ENCODE assay signal across 26 mouse cellular contexts in genomic region chr6:65224723-65225122, GRCm38 (mm10).
"Had no signal": no experiment of that assay in that cellular context is flagged by ENCODE, and none has a peak within 500 bp of the region (broad histone marks: within the 10 kb centered on the region; RNA-seq: fewer than 3 reads in every experiment).

No protein-coding gene starts in this region.

- H3K9me3 ChIP-seq: embryonic facial prominence, embryonic 10.5 days; embryonic facial prominence, embryonic 12.5 days; embryonic facial prominence, embryonic 13.5 days; embryonic facial prominence, embryonic 15.5 days; forebrain, embryonic 10.5 days; forebrain, embryonic 12.5 days; forebrain, embryonic 13.5 days; forebrain, embryonic 15.5 days; heart, embryonic 10.5 days had no signal

- H3K4me1 ChIP-seq: embryonic facial prominence, embryonic 10.5 days; embryonic facial prominence, embryonic 12.5 days; embryonic facial prominence, embryonic 13.5 days; embryonic facial prominence, embryonic 15.5 days; forebrain, embryonic 10.5 days; forebrain, embryonic 12.5 days; forebrain, embryonic 13.5 days; forebrain, embryonic 15.5 days; heart, embryonic 10.5 days had no signal

- H3K4me2 ChIP-seq: embryonic facial prominence, embryonic 12.5 days; embryonic facial prominence, embryonic 13.5 days; embryonic facial prominence, embryonic 15.5 days; forebrain, embryonic 12.5 days; forebrain, embryonic 13.5 days; forebrain, embryonic 15.5 days had no signal

- H3K36me3 ChIP-seq: embryonic facial prominence, embryonic 10.5 days; embryonic facial prominence, embryonic 12.5 days; embryonic facial prominence, embryonic 13.5 days; embryonic facial prominence, embryonic 15.5 days; forebrain, embryonic 10.5 days; forebrain, embryonic 12.5 days; forebrain, embryonic 15.5 days; heart, embryonic 10.5 days had no signal

- H3K27me3 ChIP-seq: embryonic facial prominence, embryonic 12.5 days; embryonic facial prominence, embryonic 13.5 days; embryonic facial prominence, embryonic 15.5 days; forebrain, embryonic 12.5 days; forebrain, embryonic 13.5 days; forebrain, embryonic 15.5 days had no signal

- H3K9ac ChIP-seq: embryonic facial prominence, embryonic 12.5 days; embryonic facial prominence, embryonic 13.5 days; embryonic facial prominence, embryonic 15.5 days; forebrain, embryonic 12.5 days; forebrain, embryonic 13.5 days; forebrain, embryonic 15.5 days; forebrain, postnatal 0 days had no signal

- H3K27ac ChIP-seq: embryonic facial prominence, embryonic 10.5 days; embryonic facial prominence, embryonic 12.5 days; embryonic facial prominence, embryonic 13.5 days; embryonic facial prominence, embryonic 15.5 days; forebrain, embryonic 10.5 days; forebrain, embryonic 12.5 days; forebrain, embryonic 13.5 days; forebrain, embryonic 15.5 days; gastrocnemius, adult 2 months; heart, adult 2 months; heart, embryonic 10.5 days had no signal

- H3K4me3 ChIP-seq: embryonic facial prominence, embryonic 10.5 days; embryonic facial prominence, embryonic 12.5 days; embryonic facial prominence, embryonic 13.5 days; embryonic facial prominence, embryonic 15.5 days; erythroblast, embryonic 14.5 days; forebrain, embryonic 10.5 days; forebrain, embryonic 12.5 days; forebrain, embryonic 13.5 days; forebrain, embryonic 15.5 days; gastrocnemius, adult 2 months; heart, adult 2 months; heart, embryonic 10.5 days had no signal

- DNase-seq: cerebellum, adult 9-10 months; cerebellum, adult 9-11 months; cerebellum, postnatal 10 days; cerebellum, postnatal 14 days; cerebellum, postnatal 25 days; cerebellum, postnatal 36 days; embryo, embryonic 11 days; forebrain, postnatal 0 days; gastrocnemius, adult 2 months; gastrocnemius, postnatal 10 days; gastrocnemius, postnatal 14 days; gastrocnemius, postnatal 25 days; gastrocnemius, postnatal 36 days; heart, adult 11 months; heart, adult 18-20 months; heart, adult 2 months had no signal
